Mouse (Mus musculus): ENCODE data around the gene Plekhg4.
A peak's percentile ranks its signal among the peaks of the same experiment; 100 is the strongest.

Gene Plekhg4

DNA sequence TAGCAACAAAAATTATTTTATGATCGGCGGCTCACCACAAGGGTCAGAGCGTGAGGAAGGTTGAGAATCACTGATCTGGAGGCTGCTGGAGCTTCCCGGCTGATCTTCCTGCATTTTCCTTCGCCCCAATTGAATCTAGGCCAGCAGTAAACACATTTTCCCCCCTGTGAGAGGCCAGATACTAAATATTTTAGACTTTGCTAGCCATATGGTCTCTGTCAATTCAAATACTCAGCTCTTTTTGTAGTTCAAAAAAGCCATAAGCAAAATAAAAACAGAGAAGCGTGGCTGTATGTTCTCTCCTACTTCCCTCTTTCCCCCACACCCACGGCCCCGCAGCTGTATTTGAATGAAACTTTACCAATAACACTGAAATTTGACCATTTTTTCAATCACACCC lies 30.4 kb downstream of the Plekhg4 start:
- no peak for DNase-seq (ENCODE audit: low spot score)

- no peak for DNase-seq (ENCODE audit: low spot score)
These were observed 31.4 kb downstream of the Plekhg4 start for GRCm38 (mm10) chr8:105404496-105404895.

DNA sequence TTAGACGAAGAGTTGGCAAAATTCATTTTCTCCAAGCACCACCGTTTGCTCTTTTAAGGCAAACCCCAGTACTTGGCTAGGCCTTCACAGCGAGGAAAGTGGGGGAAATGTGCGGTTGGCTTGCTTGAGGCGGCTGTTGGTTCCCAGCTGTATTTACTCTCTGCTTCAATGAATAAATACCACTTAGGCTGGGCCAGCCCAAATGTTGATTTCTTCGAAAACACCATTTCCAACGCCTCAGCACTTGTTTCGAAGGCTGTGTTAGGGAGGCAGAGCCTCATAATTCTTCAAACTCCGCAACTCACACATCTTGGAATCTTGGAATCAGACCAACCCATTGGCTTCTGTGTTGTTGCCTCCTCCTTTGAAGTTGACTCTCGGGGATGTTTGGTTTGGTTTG lies 33.3 kb downstream of the Plekhg4 start:
- peak; percentile 7 for DNase-seq (ENCODE audit: low spot score)

DNA sequence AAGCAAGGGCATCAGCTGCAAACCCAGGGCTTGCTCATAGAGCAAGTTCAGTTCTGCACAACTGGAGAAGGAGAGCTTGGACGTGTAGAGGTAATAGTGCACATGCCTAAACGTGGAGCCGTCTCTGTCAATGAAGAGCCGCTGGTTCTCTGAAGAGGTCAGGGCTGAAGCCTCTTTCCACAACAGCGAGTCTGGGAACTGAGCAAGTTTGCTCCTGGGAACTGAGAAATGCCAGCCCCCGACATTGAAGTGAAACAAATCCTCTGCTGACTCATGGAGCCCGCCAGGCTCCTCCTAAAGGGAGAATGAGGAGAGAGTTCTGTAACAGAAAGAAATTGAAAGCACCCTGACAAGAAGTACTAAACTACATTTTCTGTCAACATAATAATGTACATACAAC lies 35.3 kb downstream of the Plekhg4 start:
- DNase-seq (ENCODE audit: low spot score) = no peak

GRCm38 (mm10) chr8:105409947-105410346 lies 36.9 kb downstream of the Plekhg4 start:
- DNase-seq (ENCODE audit: low spot score) = no peak

DNA sequence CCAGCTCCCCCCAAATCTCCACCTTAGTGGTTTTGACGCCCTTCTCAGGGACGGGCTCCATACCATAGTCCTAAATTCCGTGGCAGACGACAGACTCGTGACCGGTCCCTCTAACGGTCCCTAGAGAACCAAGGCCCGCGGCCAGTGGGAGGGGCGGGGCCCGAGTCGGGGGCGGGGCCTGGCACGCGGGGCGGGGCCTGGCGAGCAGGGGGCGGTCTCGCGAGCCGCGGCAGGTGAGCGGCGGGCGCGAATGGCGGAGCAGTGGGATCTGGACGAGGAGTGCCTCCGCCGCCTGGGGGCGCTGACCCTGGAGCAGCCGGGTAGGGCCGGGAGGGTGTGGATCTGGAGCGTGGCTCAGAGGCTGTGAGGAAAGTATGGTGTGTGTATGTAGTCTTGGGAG lies 40.3 kb downstream of the Plekhg4 start, which contains the start of the genes Kctd19 and Lrrc36:
TSS of gene Kctd19 (minus strand) at position 112 of the 400 bp plus-strand sequence.
TSS of gene Lrrc36 (plus strand) at position 181 of the 400 bp plus-strand sequence.
- DNase-seq (ENCODE audit: low spot score) = no peak

- no peak for DNase-seq (ENCODE audit: low spot score)
These were observed 45.9 kb downstream of the Plekhg4 start for GRCm38 (mm10) chr8:105418992-105419391.

GRCm38 (mm10) chr8:105419800-105420199 lies 46.7 kb downstream of the Plekhg4 start:
- no peak for DNase-seq (ENCODE audit: low spot score)

DNA sequence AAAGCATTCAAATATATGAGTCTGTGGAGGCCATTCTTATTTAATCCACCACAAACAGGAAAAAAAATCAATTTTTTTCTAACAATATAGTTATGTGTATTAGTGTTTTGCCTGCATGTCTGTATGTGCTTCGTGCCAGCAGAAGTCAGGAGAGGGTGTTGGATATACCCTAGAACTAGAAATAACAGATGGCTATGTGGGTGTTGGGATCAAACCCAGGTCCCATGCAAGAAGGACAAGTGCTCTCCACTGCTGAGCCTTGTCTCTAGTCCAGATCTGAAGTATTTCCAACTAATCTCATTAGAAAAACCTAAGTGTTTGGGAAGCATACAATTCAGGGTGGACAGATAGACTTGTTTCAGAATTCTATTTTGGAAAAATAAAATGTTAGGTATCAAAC lies 48.9 kb downstream of the Plekhg4 start:
- DNase-seq (ENCODE audit: low spot score) = no peak

DNA sequence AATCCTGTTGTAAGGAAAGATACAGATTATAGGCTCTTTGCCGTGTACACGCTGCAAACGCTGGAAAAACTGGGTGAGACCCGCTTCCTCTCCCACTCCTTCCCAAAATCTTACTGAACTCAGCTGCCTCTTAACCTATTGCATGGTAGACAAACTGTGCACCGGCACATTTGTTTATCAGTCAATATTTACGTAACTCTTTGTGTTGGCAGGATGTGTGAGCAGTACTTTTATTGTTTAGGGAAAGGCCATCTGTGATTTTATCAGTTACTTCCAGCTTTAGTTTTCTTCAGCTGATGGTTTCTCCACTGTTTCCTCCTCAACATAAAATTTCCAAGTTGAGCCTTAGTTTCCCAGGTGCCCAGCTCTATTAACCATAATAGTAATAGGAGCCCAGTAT lies 53.8 kb downstream of the Plekhg4 start:
- no peak for DNase-seq (ENCODE audit: low spot score)

GRCm38 (mm10) chr8:105431743-105432515 lies 58.9 kb downstream of the Plekhg4 start:
- DNase-seq (ENCODE audit: low spot score) = no peak
